Mouse (Mus musculus) ES-Bruce4 (cell line): ENCODE measurements around the gene Sympk.

Source experiments
- CTCF ChIP-seq: IDR thresholded peaks from one replicate; pipeline ENCODE4 v1.8.1; 2011; ENCODE audit warnings: low read depth, low read length
- EP300 ChIP-seq: IDR thresholded peaks from 2 replicates; pipeline ENCODE4 v1.6.1; 2011; ENCODE audit warnings: low read depth, low read length; ENCODE audit not compliant: insufficient read depth
- POLR2A ChIP-seq: IDR thresholded peaks from one replicate; pipeline ENCODE4 v1.8.1; 2011; ENCODE audit warnings: low read length; ENCODE audit not compliant: insufficient read depth

GRCm38 (mm10) chr7:19086042-19086441, 61.9 kb downstream of the Sympk start:
- TF ChIP-seq POLR2A (no peak), CTCF (no peak), EP300 (no peak)
